Mouse (Mus musculus) embryonic fibroblast, embryonic 13.5 days (primary cell): ENCODE results near the gene Baz2b. TPM values are rescaled to one million over a fixed set of nuclear protein-coding genes. Genes with fewer than 3 reads are reported as not detected.

Source experiments
- H3K27ac ChIP-seq: 2 replicates; pipeline ENCODE4 v1.5.1; 2012; ENCODE audit warnings: low read length, control low read depth, inconsistent platforms; ENCODE audit not compliant: insufficient read depth
- H3K4me1 ChIP-seq: 2 replicates; pipeline ENCODE4 v1.6.1; 2011; ENCODE audit warnings: low read length; ENCODE audit not compliant: control insufficient read depth, insufficient read depth
- H3K4me3 ChIP-seq: 2 replicates; pipeline ENCODE4 v1.5.1; 2011; ENCODE audit warnings: mild to moderate bottlenecking, control low read depth, low read length; ENCODE audit not compliant: insufficient read depth
- CTCF ChIP-seq: IDR thresholded peaks from 2 replicates; pipeline ENCODE4 v1.5.1; 2011; ENCODE audit warnings: mild to moderate bottlenecking, control low read depth, low read length, moderate library complexity, borderline replicate concordance; ENCODE audit not compliant: insufficient read depth
- POLR2A ChIP-seq: IDR thresholded peaks from 2 replicates; pipeline ENCODE4 v1.6.1; 2011; ENCODE audit warnings: low read depth, mild to moderate bottlenecking, control low read depth, low read length, moderate library complexity
- polyA plus RNA-seq: library from polyadenylated mRNA; stranded (reverse); fragments of >200 nt; gene quantifications from 2 replicates; pipeline ENCODE4 v1.2.4, GENCODE M21; 2011; ENCODE audit warnings: low read depth; ENCODE audit not compliant: missing spikeins, insufficient read length

Gene Baz2b
- polyA plus RNA-seq, 1 experiment = 31.9 TPM

DNA sequence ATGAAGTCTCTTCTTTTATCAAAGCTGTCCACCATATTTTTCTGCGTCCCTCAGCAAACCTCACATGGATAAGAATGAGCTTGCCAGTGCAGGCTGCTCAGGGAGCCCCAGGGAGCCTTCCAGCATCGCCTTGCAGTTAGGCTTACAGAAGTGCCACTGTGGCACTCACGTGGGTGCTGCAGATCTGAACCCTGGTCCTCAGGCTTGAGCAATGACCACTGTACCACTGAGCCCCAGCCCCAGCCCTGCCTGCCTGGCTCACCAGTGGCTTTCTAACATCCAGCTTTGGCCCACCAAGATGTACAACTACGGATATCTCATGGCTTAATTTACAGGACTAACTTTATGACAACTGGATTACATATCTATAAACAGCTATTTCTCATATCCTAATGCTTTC, 311.0 kb downstream of the Baz2b start:
- Histone ChIP-seq H3K4me3 (no peak overlapping the region), H3K27ac (no peak overlapping the region), H3K4me1 (peaks cover 6% of the 10 kb centered on the region; the same call in 1 of the 2 replicates)
- no peak for TF ChIP-seq CTCF
- no peak for TF ChIP-seq POLR2A

GRCm38 (mm10) chr2:59898105-59898504, 311.5 kb downstream of the Baz2b start:
- H3K4me1 ChIP-seq = peaks cover 6% of the 10 kb centered on the region; the same call in 1 of the 2 replicates
- no peak overlapping the region for H3K4me3 ChIP-seq
- no peak overlapping the region for H3K27ac ChIP-seq
- TF ChIP-seq POLR2A (no peak), CTCF (no peak)

DNA sequence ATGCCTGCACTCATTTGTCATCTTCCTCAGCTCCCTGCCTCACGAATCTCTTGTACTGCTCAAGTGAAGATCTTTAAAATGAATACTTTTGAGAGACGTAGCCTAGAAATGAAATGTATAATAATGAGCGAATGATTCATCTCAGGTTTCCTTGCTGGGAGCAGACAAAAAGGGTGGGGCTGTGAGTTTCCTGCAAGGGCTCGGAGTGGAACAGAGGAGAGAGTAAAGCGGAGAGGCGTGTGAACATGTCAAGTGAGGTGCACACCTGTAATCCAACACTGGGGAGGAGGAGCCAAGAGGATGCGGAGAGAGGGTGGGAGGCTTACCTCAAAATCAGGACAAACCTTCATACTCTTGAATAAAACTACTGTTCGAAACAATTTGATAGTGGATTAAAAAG, 312.8 kb downstream of the Baz2b start:
- no peak for TF ChIP-seq POLR2A
- TF ChIP-seq CTCF = no peak
- H3K4me3 ChIP-seq = no peak overlapping the region
- peaks cover 6% of the 10 kb centered on the region; the same call in 1 of the 2 replicates for H3K4me1 ChIP-seq
- peak overlapping the region; percentile 59 for H3K27ac ChIP-seq

DNA sequence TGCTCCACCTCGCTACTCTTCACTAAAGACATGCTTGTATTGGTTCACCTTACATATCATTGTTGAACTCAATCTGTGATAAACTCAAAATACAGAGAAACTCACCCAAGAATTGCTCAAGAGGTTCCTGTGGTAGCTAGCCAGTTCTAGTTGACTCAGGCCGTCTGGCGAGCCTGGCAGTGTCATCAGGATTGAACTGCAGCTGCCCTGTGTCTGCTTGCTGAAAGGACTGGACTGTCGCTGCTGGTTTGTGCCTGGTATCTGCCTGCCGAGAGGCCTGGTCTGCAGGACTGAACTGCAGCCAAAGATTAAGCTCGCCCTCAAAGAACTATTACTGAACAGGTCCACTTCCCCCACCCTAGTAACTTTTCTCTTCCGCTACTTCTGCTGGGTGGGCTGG, 313.2 kb downstream of the Baz2b start:
- Histone ChIP-seq H3K4me1 (peaks cover 6% of the 10 kb centered on the region; the same call in 1 of the 2 replicates), H3K27ac (peak overlapping the region; percentile 59), H3K4me3 (no peak overlapping the region)
- TF ChIP-seq CTCF (no peak), POLR2A (no peak)

GRCm38 (mm10) chr2:59889699-59890098, 319.9 kb downstream of the Baz2b start:
- TF ChIP-seq POLR2A (no peak), CTCF (no peak)
- H3K27ac ChIP-seq = no peak overlapping the region
- H3K4me1 ChIP-seq = no peaks in the 10 kb centered on the region
- no peak overlapping the region for H3K4me3 ChIP-seq

DNA sequence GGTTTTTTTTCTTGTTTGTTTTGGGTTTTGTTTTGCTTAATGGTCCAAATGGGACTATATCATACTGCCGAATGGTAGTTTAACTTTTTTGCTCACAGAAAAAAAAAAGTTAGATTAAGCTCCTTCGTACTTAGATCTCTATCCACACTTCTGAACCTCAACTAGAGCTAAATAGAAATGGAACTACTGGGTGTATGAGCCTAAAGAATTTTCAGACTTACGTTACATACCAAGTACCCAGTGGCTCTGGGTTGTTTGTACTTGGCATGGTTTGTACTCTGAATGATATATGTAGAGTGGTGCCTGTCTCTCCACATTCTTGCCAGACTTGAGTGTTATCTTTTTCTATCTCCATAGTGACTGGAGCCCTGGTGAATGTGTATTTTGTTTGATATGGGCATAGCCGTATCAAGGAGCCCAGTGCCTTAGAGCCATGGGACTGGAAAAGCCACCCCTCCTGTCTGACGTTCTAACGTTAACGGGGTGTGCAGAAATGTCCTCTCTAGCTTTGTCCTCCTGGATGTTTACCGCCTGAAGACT, 326.8 kb downstream of the Baz2b start:
- no peak overlapping the region for H3K4me3 ChIP-seq
- TF ChIP-seq CTCF (no peak), POLR2A (no peak)
- peaks cover 2% of the 10 kb centered on the region; the same call in 1 of the 2 replicates for H3K4me1 ChIP-seq
- no peak overlapping the region for H3K27ac ChIP-seq

GRCm38 (mm10) chr2:59881831-59882741, 327.6 kb downstream of the Baz2b start, which contains the start of gene Wdsub1:
Gene Wdsub1, minus strand, starts transcription at chr2:59882591.
- TF ChIP-seq CTCF = no peak
- peak; percentile 55 for TF ChIP-seq POLR2A

GRCm38 (mm10) chr2:59881404-59881803, 328.2 kb downstream of the Baz2b start:
- Histone ChIP-seq H3K4me3 (peak overlapping the region; percentile 75), H3K27ac (no peak overlapping the region), H3K4me1 (peaks cover 2% of the 10 kb centered on the region; the same call in 1 of the 2 replicates)
- TF ChIP-seq POLR2A (no peak), CTCF (no peak)

More at GRCm38 (mm10) chr2:59881831-59882741, 327.6 kb downstream of the Baz2b start, which contains the start of gene Wdsub1:
- Histone ChIP-seq H3K27ac (peak within 1 kb of the TSS; percentile 5; the same call in 1 of the 2 replicates), H3K4me3 (peak within 1 kb of the TSS; percentile 75), H3K4me1 (peaks cover 2% of the 10 kb centered on the region; the same call in 1 of the 2 replicates)

DNA sequence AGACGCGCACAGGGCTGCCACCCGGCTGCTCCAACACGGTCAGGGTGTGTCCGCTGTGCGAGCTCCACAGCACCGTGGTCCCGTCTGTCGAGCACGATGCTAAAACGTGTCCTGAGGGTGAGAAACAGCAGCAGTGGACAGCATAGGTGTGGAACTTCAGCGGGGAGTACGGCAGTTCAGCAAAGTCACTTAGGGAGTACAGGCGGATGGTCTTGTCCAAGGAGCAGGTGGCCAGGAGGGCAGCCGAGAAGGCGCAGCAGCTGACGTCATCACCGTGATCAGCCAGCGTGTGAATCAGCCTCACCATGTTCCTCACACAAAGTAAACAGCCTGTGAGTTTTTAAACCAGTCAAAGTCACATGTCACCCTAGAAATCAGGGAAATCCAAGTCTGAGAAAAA, 331.4 kb downstream of the Baz2b start:
- no peak overlapping the region for H3K27ac ChIP-seq

More for the DNA sequence above, 331.4 kb downstream of the Baz2b start:
- TF ChIP-seq CTCF (no peak), POLR2A (no peak)
- H3K4me1 ChIP-seq = peaks cover 2% of the 10 kb centered on the region; the same call in 1 of the 2 replicates
- H3K4me3 ChIP-seq = no peak overlapping the region
